Mouse (Mus musculus): ENCODE results near the gene Macrod2. TPM values are rescaled to one million over a fixed set of nuclear protein-coding genes. Genes with fewer than 3 reads are reported as not detected.

Gene Macrod2
- total RNA-seq, 2 experiments from 2014 or later, result 14.0 to 18.0 TPM

DNA sequence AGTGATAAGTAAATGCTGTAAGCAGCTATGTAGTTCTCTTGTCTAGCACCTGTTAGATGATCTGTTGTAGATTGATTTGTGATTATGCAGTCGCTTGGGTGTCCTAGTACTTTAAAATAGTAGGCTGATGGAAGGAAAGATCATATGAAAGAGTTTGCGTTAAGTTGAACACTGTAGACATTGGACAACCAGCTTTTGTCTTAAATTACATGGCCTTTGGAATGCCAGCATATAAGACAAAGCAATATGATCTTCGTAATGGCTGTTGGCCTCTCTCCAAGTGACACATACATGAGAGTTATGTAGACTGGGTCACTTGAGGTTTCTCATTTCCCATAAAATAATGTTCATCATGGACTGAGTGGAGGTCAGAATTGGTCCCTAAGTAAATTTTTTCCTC lies 778.5 kb downstream of the Macrod2 start:
- no peak for DNase-seq
- intact Hi-C loops (cut with DNase I), result no loop called here

DNA sequence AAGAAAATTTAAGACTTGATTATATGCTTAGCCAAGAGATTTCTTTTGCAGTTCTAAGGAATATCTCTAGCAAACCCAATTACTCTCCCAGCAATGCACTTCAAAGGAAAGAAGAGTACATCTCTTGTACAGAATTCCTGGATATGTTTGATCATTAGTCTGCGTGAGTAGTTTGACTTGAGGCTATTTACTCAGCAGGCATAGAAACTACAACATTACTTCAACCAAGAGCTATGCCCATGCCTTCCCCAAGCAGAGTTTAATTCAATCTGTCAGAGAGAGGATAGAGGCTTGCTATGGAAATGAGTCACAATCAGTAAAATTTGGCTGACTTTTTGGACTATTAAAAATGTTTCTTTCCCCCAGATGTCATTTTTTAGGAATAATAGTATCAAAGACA lies 785.5 kb downstream of the Macrod2 start:
- intact Hi-C loops (cut with DNase I), result no loop called here
- DNase-seq, result no peak

DNA sequence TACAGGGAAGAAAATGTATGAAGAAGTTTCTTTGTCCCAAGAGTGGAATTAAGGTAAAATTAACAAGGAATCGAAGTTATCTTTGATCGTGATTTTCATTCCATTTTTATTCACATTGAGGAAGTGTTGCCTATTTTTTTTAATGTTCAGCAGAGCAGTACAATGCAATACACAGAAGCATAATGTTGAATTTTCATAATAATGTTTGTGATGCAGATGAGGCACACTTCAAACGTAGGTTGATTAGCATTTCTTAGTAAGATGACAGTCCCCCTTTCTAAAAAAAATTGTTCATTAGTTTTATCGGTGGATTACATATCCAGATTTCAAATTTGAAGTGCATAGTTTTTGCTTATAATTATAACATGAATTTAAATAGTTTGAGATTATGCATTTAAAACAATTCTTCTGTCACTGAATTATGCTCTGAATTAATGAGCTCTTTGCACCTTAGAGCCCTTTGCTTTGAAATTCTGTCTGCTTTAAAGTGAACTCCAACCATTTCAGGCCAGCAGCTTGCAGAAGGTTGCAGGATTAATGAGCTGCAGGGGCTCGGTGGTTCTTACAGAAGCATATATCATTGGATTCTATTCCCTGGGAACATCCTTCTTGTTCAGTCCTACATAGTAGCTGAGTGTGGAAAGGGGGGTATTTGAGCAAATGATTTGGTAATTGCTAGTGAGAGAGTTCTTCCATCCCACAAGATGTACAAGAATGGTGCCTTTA lies 787.1 kb downstream of the Macrod2 start:
- DNase-seq, result no peak
- intact Hi-C loops (cut with DNase I), result no loop called here

DNA sequence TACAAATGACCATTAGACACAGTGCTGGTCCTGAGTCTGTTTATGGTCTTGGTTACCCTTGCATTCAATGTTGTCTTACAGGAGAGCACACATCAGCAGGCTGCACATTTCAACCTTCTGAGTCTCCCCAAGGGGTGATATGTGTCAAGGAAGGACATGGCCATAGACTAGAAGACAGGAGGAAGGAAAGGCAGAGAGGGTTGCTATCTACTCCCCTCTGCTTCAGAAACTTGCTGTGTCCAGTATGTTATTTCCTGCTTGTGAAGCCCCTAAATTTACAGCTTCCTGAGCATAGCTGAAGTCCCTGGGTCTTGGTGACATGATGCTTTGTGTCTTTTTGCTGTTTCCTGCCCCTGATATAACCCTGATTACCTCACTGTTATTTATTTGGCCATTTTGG lies 799.4 kb downstream of the Macrod2 start:
- intact Hi-C loops (cut with DNase I), result no loop called here
- no peak for DNase-seq

DNA sequence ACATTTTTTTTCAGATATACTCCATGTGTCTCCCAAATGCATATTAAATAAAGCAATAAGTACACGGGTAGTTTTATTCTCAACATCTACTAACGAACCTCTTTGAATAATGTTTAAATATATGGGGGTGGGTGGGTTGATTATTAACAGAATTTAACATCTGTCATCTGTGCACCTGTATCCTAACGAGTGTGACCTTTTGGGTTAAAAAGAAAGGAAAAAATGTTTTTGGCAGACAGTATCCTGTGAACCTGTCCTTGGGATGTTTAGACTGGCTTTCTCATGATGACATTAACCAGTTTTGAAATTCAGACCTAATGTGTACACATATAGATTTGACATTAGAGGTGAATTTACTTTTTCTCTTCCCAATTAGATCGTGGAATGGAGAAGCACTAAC lies 805.4 kb downstream of the Macrod2 start:
- intact Hi-C loops (cut with DNase I), result no loop called here
- DNase-seq, result no peak

DNA sequence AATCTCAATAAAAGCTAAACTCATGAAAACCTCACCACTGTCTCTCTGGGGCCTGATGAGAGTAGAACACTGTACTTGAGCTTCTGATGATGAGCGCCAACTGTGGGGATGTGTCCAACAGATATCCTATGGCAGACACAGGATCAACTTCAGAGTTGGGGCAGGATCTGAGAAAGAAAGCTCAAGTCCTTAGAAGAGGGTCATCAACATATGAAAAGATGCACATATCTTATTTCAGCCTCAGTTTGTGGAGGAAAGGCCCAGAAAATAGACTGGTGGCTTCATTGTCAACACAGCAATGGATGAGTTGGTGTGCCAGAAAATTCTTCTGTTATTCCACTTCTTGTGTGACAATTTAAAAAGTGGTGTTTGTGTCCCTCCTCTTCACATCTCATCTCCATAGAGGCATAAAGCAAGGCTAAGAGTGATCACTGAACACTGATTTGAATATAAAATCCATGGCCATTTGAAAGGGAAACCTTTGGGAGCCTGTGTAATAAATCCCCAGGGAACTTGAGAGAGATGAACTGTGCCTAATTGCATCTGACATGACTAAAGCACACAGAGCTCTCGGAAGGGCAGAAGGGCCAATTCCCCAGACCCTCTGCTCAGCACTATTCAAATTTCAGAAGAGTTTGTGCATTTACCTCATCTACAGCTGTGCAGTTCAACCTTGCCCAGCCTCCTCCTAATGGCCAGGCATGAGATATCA lies 806.4 kb downstream of the Macrod2 start:
- DNase-seq, result no peak

DNA sequence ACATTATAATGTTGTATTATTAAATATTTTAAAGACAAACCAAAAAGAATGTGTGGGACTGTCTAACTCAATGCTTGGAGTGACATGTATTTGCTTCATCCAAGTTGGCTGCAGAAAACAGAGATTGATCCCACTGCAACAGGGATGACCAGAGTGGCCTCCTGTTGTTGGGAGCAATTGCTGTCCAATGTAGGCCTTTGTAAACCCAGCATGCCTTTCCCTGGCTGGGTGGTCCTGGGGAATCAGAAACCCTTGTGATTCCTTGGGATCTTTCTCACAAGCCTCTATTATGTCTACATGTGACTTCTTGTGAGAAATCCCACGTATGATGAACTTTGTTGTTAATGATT lies 806.9 kb downstream of the Macrod2 start:
- DNase-seq, result no peak
- intact Hi-C loops (cut with DNase I), result no loop called here

More for the DNA sequence above, 806.4 kb downstream of the Macrod2 start:
- intact Hi-C loops (cut with DNase I), result no loop called here

DNA sequence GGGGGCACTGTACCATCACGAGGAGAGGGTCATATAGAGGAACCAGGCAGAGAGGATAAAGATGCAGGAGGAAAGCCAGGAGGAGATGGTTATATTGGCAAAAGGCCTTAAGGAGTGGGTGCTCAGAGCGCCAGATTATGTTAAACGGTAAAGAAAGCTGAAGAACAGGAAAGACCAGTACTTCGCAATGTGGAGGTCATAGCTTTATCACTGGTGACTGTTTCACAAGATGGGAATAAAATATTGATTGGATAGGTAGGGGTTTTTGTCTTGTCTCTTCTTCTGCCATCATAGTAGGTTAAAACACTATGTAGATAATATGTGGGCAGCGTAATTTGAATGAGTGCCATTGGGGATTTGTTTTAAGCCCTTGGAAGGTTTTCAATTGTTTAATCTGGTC lies 816.2 kb downstream of the Macrod2 start:
- intact Hi-C loops (cut with DNase I), result no loop called here

DNA sequence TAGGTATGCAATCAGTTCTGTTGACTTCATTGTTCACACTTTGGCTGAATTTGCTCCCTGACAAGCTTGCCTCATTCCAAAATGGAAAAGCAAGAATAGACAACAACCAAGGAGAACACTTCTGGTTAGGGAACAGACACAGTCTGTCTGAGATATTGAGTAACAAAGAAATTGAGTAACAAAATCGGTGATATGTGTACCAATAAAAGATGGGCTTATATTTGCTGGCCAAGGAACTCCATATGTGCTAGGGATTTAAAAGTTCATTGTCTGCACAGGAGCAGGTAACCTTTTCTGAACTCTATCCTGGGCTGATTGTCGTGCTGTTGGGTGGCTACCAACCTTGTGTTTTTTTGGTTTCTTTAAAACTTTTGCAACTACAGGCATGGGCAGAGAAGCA lies 817.2 kb downstream of the Macrod2 start:
- intact Hi-C loops (cut with DNase I), result no loop called here
- DNase-seq, result no peak

More for the DNA sequence above, 816.2 kb downstream of the Macrod2 start:
- DNase-seq, result no peak

DNA sequence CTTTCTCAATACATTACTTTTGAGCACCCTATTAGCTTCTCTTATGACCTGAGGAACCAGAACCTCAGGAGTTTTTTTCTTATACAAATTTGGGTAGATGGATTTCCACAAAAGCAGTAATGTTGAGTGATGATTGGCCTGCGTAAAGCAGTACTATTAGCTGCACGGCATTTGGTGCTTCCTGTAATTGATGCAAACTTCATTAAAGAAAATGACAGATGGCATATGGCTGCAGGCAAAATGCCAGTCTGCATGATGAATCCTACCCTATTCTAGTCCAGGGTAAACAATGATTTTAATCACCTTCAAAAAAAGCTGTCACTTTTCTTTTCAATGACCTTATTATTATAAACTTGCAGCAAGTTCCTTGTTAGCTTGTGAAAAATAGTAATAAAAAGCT lies 822.4 kb downstream of the Macrod2 start:
- intact Hi-C loops (cut with DNase I), result no loop called here
- DNase-seq, result no peak

DNA sequence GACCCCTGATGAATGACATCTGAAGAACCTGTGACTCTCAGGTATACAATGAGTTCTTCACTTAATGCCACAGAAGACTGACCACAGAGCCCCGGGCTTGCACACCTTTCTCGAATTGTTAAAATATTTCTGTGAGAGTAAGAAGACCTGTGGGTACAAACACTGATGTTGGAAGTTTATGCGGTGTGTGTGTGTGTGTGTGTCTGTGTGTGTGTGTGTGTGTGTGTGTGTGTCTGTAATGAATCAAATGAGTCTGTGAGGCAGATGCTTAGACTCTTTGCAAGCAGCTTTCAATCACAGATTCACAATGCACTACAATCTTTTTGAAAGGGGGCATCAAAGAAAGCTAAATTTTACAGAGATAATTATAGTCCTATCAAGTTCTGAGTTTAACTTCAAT lies 822.8 kb downstream of the Macrod2 start:
- no peak for DNase-seq
- intact Hi-C loops (cut with DNase I), result no loop called here

DNA sequence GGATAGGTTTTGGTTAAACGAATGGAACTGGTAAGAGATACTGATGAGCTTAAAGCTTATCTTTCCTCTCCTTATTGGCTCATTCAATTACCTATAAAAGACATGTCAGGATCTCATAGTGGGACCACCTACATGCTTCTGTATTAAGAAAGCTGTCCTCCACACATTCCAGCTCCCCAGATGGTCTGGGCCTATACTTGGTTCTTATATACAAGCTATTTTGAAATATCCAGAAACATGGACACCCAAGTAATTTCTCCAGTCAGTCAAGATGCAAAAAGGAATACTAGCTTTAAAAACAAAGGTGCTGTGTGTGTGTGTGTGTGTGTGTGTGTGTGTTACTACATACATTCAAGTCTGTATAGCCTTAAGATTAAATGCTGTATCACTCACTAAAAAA lies 833.7 kb downstream of the Macrod2 start:
- intact Hi-C loops (cut with DNase I), result no loop called here
- DNase-seq, result no peak

DNA sequence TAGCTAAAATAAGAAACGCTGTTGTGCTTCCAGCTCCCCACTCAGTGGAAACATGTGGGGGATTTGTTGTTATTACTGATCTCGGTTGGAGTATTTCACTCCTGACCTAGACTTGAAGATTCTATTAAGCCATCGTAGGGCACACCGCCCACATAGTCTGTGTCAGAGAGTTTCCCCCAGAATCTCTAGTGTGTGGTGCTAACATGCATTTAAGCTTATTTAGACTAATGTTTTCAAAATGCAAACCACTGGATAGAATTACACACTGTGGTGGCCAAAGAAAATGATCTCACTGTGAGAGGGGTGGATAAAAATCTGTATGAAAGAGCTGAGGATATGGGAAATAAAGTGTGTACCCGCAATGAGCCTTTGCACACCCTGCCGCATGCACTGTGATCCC lies 834.7 kb downstream of the Macrod2 start:
- DNase-seq, result no peak
- intact Hi-C loops (cut with DNase I), result no loop called here

DNA sequence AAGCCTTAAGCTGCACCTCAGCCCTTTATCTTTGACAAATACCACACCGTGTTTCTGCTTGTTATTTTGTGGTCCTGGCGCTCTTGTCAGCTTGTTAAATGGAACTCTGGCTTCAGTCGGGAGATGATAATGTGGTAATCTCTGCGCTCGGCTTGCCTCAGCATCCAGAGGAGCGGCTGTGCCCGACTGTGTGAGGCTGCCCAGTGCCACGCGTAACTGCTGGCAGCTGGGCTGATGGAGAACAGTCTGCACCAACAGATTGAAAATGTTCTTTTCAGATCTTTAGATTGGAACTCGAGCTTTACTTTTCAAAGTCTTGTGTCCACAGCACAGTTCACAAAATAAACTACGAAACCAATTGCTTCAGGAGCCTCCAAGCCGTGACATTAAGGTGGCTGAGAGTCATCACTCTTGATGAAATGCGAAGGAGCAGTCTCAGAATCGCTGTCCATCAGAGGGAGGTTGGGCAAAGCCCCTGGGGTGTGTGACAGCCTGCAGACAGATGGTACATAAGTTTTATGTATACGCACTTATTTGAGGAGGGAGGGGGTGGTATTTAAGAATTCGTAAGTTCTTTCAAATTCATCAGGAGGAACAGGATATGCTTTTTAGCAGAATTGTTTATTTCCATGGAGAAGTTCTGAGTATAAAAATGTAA lies 836.0 kb downstream of the Macrod2 start:
- DNase-seq, result no peak
- intact Hi-C loops (cut with DNase I), result no loop called here

DNA sequence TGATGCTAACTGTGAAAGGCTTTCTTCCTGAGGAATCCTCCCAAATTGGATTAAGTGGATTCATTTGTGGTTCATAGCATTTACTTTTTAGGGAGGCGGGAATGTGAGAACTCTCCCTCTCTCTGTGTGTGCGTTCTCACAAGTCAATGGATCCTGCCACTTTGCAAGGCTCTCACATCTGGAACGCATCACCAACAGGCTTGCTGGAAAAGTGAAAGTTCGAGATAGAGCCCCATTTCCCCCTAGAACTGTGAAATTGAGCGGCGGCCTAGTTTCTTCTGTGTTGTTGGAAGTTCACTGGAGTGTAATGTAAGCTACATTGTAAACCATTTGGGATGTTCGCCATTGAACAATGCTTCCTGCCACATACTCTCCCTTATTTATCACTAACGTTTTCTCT lies 839.2 kb downstream of the Macrod2 start:
- intact Hi-C loops (cut with DNase I), result no loop called here
- DNase-seq, result no peak

DNA sequence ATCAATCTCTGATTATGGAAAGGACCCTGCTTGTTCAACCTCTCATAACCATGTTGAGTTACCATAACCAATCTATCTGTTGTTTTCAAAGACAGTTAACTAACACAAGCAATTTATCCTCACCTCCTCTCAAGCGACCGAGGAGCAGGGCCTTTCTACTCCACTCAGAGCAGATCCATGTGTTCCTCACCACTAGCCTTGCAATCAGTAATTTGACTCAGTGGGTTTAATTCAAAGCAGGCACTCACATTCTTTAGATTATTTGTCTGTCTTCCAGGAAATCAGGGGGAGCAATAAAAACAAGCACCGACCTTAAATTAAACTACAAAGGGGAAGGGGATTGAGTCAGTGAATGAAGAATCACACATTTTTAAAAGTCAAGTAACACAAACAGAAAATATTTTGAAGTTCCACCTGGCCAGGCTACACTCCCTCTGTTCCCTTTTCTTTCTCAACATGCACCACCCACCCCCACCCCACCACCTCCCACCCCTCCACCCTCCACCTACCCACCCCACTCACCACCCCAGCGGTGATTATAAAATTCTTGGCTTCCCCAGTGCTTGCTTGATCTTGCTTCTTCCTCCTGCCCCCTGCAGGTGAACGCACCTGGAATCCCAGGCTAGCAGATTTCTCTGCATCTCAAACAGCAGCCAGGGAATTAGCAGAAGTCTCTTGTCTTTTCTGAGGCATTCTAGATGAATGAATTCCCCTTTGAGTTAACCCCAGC lies 839.8 kb downstream of the Macrod2 start:
- intact Hi-C loops (cut with DNase I), result no loop called here
- no peak for DNase-seq

DNA sequence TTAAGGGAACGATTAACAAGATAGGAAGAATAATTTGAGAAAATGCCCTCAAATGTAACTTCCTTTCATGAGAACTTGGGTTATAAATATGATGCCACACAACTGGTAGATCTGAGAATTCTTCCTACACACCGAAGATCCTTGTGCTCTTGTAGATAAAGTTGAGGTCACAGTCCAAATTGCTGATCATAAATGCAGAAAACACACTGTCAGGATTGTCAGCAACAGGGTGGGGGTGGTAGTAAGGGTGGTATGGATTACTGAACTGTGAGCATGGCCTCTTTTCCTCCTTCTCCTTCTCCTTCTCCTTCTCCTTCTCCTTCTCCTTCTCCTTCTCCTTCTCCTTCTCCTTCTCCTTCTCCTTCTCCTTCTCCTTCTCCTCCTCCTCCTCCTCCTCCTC lies 852.6 kb downstream of the Macrod2 start:
- intact Hi-C loops (cut with DNase I), result no loop called here
- DNase-seq, result no peak

DNA sequence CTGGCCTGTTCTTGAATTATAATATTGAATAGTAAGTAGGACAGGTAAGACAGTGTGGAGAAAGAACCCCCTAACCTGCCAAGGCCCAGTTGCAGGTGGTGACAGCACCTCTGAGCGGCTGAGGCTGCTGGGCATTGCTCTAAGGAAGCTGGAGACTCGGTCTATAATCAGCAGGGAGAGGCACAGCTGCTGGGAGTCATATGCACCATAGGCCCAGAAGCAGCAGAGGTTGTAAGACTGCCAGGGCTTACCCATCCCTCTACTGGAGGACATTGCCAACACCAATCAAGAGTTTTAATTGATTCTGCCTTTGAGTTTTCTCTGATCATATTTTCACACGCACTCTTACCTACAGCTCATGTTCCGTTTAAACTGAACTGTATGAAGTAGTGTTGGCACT lies 869.5 kb downstream of the Macrod2 start:
- intact Hi-C loops (cut with DNase I), result no loop called here
- no peak for DNase-seq

DNA sequence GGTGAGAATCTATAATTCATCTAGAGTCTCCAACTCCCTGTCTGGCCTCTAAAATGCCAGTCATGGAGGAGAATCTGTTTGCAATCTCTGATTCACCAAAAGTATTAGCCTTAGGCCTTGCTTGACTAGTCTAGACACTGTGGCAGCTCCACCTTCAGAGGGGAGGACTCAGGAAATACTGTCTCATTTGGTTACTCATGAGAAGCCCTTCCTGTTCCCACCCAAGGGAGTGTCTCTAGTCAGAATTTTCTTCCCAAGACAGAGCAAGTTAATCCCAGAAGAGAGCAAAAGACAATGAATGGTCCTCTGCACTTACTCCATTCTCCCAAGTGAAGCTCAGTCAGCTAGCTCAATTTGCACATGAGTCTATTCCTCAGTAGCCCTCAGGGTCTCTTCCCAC lies 871.5 kb downstream of the Macrod2 start:
- intact Hi-C loops (cut with DNase I), result no loop called here
- DNase-seq, result no peak

DNA sequence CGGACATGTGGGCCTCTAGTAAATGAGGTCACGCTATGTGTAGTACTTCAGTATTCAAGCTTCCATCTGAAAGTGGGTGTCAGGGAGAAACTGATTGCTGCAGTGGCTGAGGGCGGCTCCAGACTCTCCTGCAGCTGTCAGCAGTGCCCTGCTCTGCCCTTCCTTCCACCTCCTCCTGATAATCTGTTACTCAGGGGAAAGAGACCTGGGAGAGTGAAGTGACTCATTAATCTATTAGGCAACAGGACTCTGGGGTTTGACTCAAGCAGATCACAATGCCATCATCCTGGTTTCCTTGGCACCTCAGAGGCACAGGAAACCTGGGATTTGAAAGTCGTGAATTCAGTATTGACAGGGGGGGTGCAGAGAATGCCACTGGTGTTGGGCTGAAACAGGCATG lies 876.4 kb downstream of the Macrod2 start:
- intact Hi-C loops (cut with DNase I), result no loop called here
- no peak for DNase-seq

DNA sequence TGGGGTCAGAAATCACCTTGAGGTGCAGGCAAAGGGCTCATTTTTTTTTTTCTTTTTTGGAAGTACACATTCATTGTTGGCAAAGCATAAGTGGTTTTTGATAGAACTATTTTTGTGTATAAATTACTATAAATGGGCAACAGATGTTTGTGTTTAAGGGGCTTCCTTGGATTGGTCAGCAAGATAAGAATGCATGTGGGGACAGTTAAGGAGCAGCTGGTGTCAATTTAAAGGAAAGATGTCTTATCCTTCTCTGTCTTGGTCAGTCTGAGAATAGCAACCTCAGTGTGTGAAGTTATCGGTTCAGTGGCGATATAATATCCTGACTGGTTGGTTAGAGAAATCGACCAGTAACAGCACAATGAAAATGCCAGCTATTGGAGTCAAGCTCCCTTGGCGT lies 877.9 kb downstream of the Macrod2 start:
- intact Hi-C loops (cut with DNase I), result no loop called here

More for the DNA sequence above, 877.9 kb downstream of the Macrod2 start:
- DNase-seq, result no peak

All from gastrocnemius, postnatal 36 days (tissue).